Mouse (Mus musculus) cerebellum, adult 2 months (tissue): ENCODE measurements around the gene Uts2. TPM values are rescaled to one million over a fixed set of nuclear protein-coding genes. Genes with fewer than 3 reads are reported as not detected.
A peak's percentile ranks its signal among the peaks of the same experiment; 100 is the strongest.

Experiments
- DNase-seq, 2 experiments: peaks; one replicate each; pipeline ENCODE4 v3.0.0; 2021
- H3K27ac ChIP-seq: fragments of 200-500 bp; 2 replicates; pipeline ENCODE4 v1.5.1; 2012; ENCODE audit warnings: low read length, control low read depth, inconsistent platforms; ENCODE audit not compliant: insufficient read depth
- H3K27me3 ChIP-seq: fragments of 200-500 bp; 2 replicates; pipeline ENCODE4 v1.6.1; 2012; ENCODE audit warnings: inconsistent platforms, mild to moderate bottlenecking, low read length, moderate library complexity; ENCODE audit not compliant: control insufficient read depth, insufficient read depth
- H3K4me1 ChIP-seq: fragments of 200-500 bp; 2 replicates; pipeline ENCODE4 v1.6.1; 2011; ENCODE audit warnings: low read length; ENCODE audit not compliant: control insufficient read depth, insufficient read depth
- H3K4me3 ChIP-seq: fragments of 200-500 bp; replicated peaks from 2 replicates; pipeline ENCODE3; 2011; ENCODE audit warnings: mild to moderate bottlenecking, low read depth, low read length, control low read depth; ENCODE audit not compliant: insufficient read depth
- CTCF ChIP-seq: fragments of 200-500 bp; IDR thresholded peaks from 2 replicates; pipeline ENCODE4 v1.5.1; 2011; ENCODE audit warnings: low read depth, mild to moderate bottlenecking, control low read depth, low read length, moderate library complexity, borderline replicate concordance; ENCODE audit not compliant: insufficient read depth
- POLR2A ChIP-seq: fragments of 200-500 bp; IDR thresholded peaks from 2 replicates; pipeline ENCODE4 v1.6.1; 2011; ENCODE audit warnings: low read length, control low read depth, borderline replicate concordance; ENCODE audit not compliant: insufficient read depth
- WGBS: fragments of 180-500 bp; shearing (Covaris S2); methylation state at CpG from one replicate; pipeline ENCODE4 v1.1.7; 2018; 5-methylcytosine and 5-hydroxymethylcytosine counted together
- polyA plus RNA-seq: library from polyadenylated mRNA; depleted of rRNA; stranded (reverse); fragments of >200 nt; gene quantifications from 2 replicates; pipeline ENCODE4 v1.2.3, GENCODE M21; 2012

Gene Uts2
- polyA plus RNA-seq, 1 experiment, result 3.1 TPM

DNA sequence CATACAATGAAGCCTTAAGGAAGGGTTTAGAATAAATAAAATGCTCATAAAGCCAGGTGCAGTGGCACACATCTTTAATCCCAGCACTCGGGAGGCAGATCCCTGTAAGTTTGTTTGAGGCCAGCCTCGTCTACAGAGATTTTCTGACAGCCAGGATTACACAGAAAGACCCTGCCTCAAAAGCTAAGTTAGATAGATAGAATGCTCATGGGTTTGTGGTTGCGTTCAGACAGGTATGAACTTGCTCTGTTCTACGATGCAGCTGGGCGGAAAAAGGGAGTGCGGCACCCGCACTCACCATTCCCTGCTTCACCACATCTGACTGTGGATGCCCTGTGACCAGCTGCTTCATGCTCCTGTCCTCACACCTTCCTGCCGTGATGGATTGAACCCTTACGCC, 17.4 kb upstream of the Uts2 start:
- no peak for DNase-seq
- no peaks in the 10 kb centered on the region for H3K4me1 ChIP-seq
- no peak overlapping the region for H3K4me3 ChIP-seq
- 87% methylated on average over 9 of the region's 9 CpGs for WGBS
- H3K27ac ChIP-seq, result no peak overlapping the region
- TF ChIP-seq POLR2A, result no peak
- TF ChIP-seq CTCF, result no peak
- H3K27me3 ChIP-seq, result no peaks in the 10 kb centered on the region

DNA sequence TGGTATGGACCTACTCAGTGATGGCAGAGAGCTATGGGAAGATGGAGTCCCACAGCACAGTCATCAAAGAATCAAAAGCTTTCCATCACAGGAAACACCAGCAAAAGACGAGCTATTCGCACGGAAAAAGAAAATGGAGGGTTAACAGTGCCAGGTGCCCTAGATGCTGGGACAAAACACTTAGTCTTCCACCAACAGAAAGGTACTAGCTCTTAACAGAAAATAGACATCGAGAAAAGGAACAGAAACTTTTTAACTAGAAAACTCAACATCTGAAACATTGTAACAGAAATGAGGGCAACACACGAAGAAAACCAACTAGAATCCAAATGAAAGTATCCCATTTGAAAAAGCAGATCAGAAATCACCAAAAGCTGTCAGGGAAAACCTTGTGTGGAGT, 16.7 kb upstream of the Uts2 start:
- Histone ChIP-seq H3K27me3 (no peaks in the 10 kb centered on the region), H3K4me1 (no peaks in the 10 kb centered on the region), H3K4me3 (no peak overlapping the region), H3K27ac (no peak overlapping the region)
- WGBS, result 88% methylated on average over 5 of the region's 5 CpGs
- TF ChIP-seq CTCF, result no peak
- TF ChIP-seq POLR2A, result no peak
- no peak for DNase-seq

DNA sequence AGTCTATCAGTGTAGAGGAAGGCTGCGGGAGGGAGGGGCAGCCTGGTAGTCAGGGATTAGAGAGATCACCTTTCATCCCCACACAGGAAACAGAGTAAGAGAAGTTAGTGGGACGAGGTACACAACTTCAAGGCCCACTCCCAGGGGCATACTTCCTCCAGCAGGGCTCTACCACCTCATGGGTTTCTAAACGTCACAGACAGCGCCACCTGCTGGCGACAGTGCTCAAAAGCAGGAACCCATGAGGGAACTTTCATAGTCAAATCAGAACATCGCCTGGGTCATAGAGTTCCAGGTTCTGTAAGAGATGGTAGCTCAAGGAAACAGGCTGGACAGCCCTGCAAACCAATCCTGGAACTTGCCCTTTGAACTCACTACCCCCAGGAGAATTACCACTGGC, 6.7 kb upstream of the Uts2 start:
- Histone ChIP-seq H3K27me3 (no peaks in the 10 kb centered on the region), H3K4me3 (no peak overlapping the region), H3K4me1 (no peaks in the 10 kb centered on the region), H3K27ac (no peak overlapping the region)
- TF ChIP-seq CTCF (no peak), POLR2A (no peak)
- 49% methylated on average over 6 of the region's 6 CpGs for WGBS
- no peak for DNase-seq

DNA sequence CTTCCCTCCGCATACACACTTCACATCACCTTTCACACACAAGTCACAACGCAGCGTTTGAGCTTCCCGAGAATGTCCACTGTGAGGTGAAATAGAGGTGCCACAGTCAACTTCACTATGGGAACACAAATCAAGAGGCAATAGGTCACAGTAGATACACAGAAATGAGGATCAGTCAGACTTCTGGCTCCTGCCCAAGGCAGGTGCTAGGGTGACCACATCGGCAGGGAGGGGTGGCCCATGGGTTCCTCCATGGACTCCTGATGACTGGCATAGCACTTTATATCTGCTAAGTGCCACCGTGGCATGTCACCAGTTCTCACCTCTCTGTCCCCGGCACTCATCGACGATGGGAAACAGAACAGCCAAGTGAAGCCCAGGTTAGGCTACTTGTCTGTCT, 1.7 kb downstream of the Uts2 start:
- WGBS, result 90% methylated on average over 9 of the region's 9 CpGs
- H3K4me1 ChIP-seq, result no peaks in the 10 kb centered on the region
- TF ChIP-seq POLR2A (no peak), CTCF (no peak)
- no peak for DNase-seq
- H3K4me3 ChIP-seq, result no peak overlapping the region
- H3K27ac ChIP-seq, result no peak overlapping the region
- H3K27me3 ChIP-seq, result no peaks in the 10 kb centered on the region

DNA sequence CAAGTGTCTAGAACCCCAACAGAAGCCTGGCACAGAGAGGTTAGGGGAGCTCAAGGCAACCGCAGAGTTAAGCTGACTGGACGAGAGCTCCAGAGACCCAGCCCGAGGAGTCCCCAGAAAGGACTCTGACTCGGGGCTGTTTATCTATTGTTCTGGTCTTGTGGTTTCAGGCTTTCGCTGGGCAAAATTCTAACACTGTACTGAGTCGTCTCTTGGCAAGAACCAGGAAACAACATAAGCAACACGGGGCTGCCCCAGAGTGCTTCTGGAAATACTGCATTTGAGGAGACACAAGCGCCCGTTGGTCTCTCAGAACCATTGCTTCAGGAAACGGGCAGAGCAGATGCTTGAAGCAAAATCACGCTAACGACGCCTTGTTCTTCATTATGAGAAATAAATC, 4.5 kb downstream of the Uts2 start:
- Histone ChIP-seq H3K4me1 (no peaks in the 10 kb centered on the region), H3K27ac (no peak overlapping the region), H3K4me3 (no peak overlapping the region), H3K27me3 (no peaks in the 10 kb centered on the region)
- DNase-seq, result no peak
- WGBS, result 73% methylated on average over 13 of the region's 13 CpGs
- TF ChIP-seq POLR2A (no peak), CTCF (no peak)

DNA sequence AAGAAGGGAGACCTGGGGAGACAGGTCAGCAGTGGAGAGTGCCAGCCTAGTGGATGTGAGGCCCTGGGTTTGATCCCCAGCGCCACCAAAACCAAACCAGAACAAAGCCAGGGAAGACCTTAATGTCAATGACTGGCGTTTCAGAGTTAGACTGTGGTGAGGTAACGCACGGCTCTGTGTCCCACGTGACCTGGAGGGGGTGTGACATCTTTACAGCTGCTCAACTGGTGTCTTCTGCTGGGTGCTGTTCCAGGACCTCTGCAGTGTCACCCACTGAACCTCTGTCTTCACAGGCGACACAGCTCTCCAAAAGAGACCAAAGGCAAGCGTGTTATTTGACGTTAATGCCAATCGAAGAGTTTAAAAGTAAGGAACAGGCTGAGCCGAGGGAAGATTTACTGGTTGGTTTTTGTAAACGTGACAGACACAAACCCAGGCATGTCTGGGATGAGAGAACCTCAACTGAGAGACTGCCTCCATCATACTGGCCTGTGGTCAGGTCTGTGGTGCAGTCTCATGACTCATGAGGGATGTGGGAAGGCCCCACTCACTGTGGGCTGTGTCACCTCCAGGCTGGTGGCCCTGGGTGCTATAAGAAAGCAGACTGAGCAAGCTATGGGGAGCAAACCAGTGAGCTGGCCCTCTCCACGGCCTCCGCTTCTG, 8.9 kb downstream of the Uts2 start:
- Histone ChIP-seq H3K4me3 (no peak overlapping the region), H3K4me1 (no peaks in the 10 kb centered on the region), H3K27ac (no peak overlapping the region), H3K27me3 (no peaks in the 10 kb centered on the region)
- WGBS, result 92% methylated on average over 13 of the region's 13 CpGs
- no peak for TF ChIP-seq POLR2A
- no peak for TF ChIP-seq CTCF
- DNase-seq, result no peak

DNA sequence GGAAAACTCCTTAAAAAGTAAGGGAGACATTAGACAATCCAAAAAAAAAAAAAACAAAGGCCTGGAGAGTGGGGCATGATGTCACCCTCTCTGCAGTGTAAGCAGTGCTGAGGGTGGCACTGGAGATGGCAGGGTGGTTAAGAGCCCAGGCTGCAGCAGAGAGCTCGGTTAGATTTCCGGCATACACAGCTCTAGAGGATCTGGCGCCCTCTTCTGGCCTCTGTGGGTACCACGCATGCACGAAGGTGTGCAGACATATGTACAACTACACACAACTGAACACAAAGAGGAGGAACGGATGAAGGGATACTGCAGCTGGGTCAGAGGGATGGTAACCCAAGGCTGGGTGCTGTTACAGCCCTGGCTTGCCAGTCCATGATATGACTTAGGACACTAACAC, 10.0 kb downstream of the Uts2 start:
- H3K4me1 ChIP-seq, result no peaks in the 10 kb centered on the region
- 53% methylated on average over 6 of the region's 6 CpGs for WGBS
- H3K27me3 ChIP-seq, result no peaks in the 10 kb centered on the region
- TF ChIP-seq CTCF, result peak; percentile 34; the same call in 1 of the 2 replicates
- no peak for TF ChIP-seq POLR2A
- no peak overlapping the region for H3K27ac ChIP-seq
- DNase-seq, result no peak
- H3K4me3 ChIP-seq, result no peak overlapping the region

DNA sequence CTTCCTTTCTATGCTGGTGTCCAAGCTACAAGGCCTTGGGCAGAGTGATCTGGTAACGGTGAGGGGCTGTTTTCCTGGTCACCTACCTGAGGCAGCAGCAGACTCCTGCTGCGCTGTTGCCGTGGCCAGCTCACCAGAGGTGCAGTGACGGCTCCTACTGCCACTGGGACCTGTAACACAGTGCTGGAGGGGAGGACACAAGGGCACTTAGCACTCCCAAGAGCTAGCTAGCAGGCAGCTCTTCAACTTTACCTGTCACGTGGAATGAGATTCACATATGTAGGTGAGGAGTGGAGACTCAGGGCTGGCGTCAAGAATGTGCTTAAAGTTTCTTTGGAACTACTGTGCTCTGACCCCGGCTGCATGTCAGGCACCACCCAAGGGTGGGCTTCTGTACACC, 13.4 kb downstream of the Uts2 start:
- 87% methylated on average over 7 of the region's 7 CpGs for WGBS
- H3K27ac ChIP-seq, result no peak overlapping the region

More for the DNA sequence above, 13.4 kb downstream of the Uts2 start:
- H3K4me3 ChIP-seq, result no peak overlapping the region
- H3K4me1 ChIP-seq, result no peaks in the 10 kb centered on the region
- TF ChIP-seq POLR2A (no peak), CTCF (no peak)
- no peak for DNase-seq
- H3K27me3 ChIP-seq, result no peaks in the 10 kb centered on the region
